Mouse (Mus musculus) splenic B cell, adult 2 months (primary cell): ENCODE data around the gene Raver2.

Experiments
- DNase-seq: peaks from one replicate; pipeline ENCODE4 v3.0.0-alpha.2; 2011; ENCODE audit warnings: low read depth, low spot score
- H3K27me3 ChIP-seq: 2 replicates; pipeline ENCODE4 v1.6.1; 2012; ENCODE audit warnings: mild to moderate bottlenecking, low read length, moderate library complexity, mixed read lengths; ENCODE audit not compliant: control insufficient read depth, poor library complexity, insufficient read depth, severe bottlenecking
- H3K36me3 ChIP-seq: 2 replicates; pipeline ENCODE4 v1.6.1; 2012; ENCODE audit warnings: mild to moderate bottlenecking, low read length, moderate library complexity, mixed read lengths; ENCODE audit not compliant: control insufficient read depth, poor library complexity, insufficient read depth, severe bottlenecking

Gene Raver2

DNA sequence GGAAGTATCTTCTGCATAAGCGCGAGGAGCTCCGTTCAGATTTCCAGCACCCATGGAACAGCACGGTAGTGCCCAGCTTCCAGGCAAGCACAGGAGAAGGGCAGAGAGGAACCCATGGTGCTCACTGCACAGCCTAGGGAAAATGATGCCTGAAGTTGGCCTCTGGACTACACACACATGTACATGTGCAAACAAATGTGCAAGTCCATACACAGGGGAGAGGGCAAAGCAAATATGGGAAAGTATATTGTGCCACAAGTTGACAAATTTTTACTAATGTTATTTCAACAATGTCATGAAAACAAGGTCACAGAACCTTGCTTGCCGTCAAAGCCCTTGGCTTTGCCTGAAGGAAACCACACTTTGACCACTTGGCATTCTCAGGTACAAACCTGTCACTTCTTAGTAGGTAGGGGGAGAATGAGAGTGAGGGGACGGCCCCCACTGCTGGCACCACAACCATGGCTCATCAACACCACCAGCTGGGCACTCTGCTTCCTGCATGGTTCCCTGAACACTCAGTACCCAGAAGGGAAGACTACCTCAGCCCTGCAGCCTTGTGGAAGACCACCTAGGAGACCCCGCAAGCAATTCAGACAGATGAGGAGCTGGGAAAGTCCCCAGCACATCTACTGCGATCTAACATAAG is 130.8 kb downstream of the Raver2 start:
- DNase-seq = peak; percentile 39
- Histone ChIP-seq H3K36me3 (no peaks in the 10 kb centered on the region), H3K27me3 (no peaks in the 10 kb centered on the region)
